Mouse (Mus musculus) cortical plate, adult 2 months (tissue): ENCODE measurements around the gene Pgk2.
"Not testable (repeated sequence)": the region's sequence is repeated elsewhere in the genome, so short reads cannot be mapped to it uniquely, and the experiment has no call there.

Source experiments
- CTCF ChIP-seq: fragments of 200-500 bp; IDR thresholded peaks from 2 replicates; pipeline ENCODE4 v1.5.1; 2011; ENCODE audit warnings: mild to moderate bottlenecking, control low read depth, low read length; ENCODE audit not compliant: insufficient read depth; ENCODE audit errors: extremely low read depth
- POLR2A ChIP-seq: fragments of 200-500 bp; IDR thresholded peaks from 2 replicates; pipeline ENCODE4 v1.6.1; 2011; ENCODE audit warnings: mild to moderate bottlenecking, low read length, control low read depth; ENCODE audit not compliant: insufficient read depth; ENCODE audit errors: extremely low read depth

DNA sequence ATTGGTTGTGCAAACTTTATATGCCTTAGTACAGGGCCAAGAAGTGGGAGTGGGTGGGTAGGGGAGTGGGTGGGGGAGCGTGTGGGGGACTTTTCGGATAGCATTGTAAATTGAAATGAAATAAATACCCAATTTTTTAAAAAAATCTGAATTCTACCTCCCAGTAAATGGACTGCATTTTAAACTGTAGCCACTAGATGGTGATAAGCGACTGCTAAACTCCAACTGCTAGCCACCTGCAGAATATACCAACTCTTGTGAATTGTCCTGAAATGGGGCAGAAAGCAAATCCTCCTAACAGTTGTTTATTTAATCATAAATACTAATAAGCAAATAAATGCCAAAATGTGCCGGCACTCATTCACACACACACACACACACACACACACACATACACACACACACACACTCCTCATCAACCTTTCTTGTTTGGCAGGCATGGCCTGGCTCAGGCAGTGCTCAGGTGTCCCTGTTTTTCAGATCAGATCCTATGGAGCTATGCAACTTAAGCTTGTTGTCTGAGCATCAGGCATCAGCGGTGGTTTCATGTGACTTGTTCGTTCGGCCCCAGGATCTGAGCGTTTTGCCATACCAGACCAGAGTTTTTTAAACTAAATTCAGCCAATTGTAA, 50.6 kb downstream of the Pgk2 start:
- TF ChIP-seq POLR2A, CTCF: not testable (repeated sequence)
